Mouse (Mus musculus) monocyte, adult 5-6 weeks (primary cell): Measurements from ENCODE around the gene Gm2a. TPM values are rescaled to one million over a fixed set of nuclear protein-coding genes. Genes with fewer than 3 reads are reported as not detected.
A peak's percentile ranks its signal among the peaks of the same experiment; 100 is the strongest.

Experiments
- ATAC-seq: fragments of 153-309, 156-312 bp; replicated peaks from 2 replicates; pipeline ENCODE4 v1.8.0; 2017; ENCODE audit warnings: mild to moderate bottlenecking; ENCODE audit not compliant: low TSS enrichment, insufficient number of reproducible peaks, severe bottlenecking, poor library complexity, low FRiP score
- total RNA-seq: library from RNA; stranded (forward); fragments of 200-1000, 200-491, 200-594 nt; gene quantifications from 3 replicates; pipeline ENCODE4 v1.2.3, GENCODE M21; 2017

Gm2a gene
- total RNA-seq, 1 experiment from 2014 or later, result 223 TPM

- ATAC-seq, result peak; percentile 88
These were observed 57.1 kb downstream of the Gm2a start for GRCm38 (mm10) chr11:55155070-55155421.

DNA sequence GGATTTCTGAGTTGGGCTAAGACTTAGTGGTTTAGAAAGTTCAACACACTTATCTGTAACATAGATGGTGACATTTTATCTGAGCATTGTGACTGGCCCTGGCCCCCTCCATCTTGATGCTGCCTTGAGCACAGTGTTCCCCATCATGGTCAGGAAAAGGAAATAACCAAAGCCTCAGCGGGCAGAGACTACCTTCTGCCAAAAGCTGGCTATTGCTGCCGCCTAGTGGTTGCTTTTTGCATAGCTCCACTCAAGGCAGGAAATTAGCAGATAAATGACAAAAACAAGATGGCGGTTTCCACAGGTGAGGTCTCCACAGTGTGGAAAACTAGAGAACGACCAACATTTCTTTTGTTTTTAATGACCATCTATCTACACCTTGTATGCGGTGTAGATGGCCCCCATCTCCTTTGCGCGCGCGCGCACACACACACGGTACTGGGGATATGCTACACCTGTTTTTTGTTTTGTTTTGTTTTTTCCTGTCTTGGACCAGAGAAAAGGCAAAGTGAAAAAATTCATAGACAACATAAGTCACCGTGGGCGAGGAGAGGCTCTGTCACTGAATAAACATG, 61.0 kb downstream of the Gm2a start:
- peak; percentile 55 for ATAC-seq

Other genes with a start within 250 kb of the Gm2a start
- gene Lyrm7, start 237.2 kb upstream of the Gm2a start, total RNA-seq, result 1.1 to 9.4 TPM (median 4.3 TPM) in 3 replicates
- 266 to 549 TPM (median 344 TPM) in 3 replicates for gene Hint1, start 231.7 kb upstream of the Gm2a start, total RNA-seq
- 0.29 TPM in 1 of 3 replicates, not detected in the others for gene Gpx3, start 195.7 kb upstream of the Gm2a start, total RNA-seq
- gene Tnip1, start 135.2 kb upstream of the Gm2a start, total RNA-seq, result 62.1 to 83.4 TPM (median 78.5 TPM) in 3 replicates
- gene Anxa6, start 64.7 kb upstream of the Gm2a start, total RNA-seq, result 264 to 506 TPM (median 281 TPM) in 3 replicates
- 41.1 to 55.7 TPM (median 42.3 TPM) in 3 replicates for gene Ccdc69, start 20.0 kb upstream of the Gm2a start, total RNA-seq
- gene Slc36a3, start 53.6 kb downstream of the Gm2a start, total RNA-seq, result not detected in 3 replicates
- gene Slc36a2, start 87.0 kb downstream of the Gm2a start, total RNA-seq, result not detected in 3 replicates
- 5.2 to 11.1 TPM (median 8.1 TPM) in 3 replicates for gene Slc36a1, start 106.2 kb downstream of the Gm2a start, total RNA-seq
- gene Fat2, start 238.4 kb downstream of the Gm2a start, total RNA-seq, result not detected in 3 replicates